Mouse (Mus musculus) cerebellum, adult 9-10 months (tissue): ENCODE measurements at regions not wholly inside any gene's neighbourhood (a gene's known extent, or its start where the extent isn't known, plus 50 kb on each side); places are given as distances from the start of the nearest gene placed in this dataset.

Experiments used
- DNase-seq: peaks from one replicate; pipeline ENCODE4 v3.0.0; 2022

- DNase-seq = no peak
These were observed 211.8 kb upstream of the Atp6ap2 start for GRCm38 (mm10) chrX:12375796-12376195.

GRCm38 (mm10) chrX:12376238-12376980 lies 211.2 kb upstream of the Atp6ap2 start:
- no peak for DNase-seq

GRCm38 (mm10) chrX:12377441-12377840 lies 210.2 kb upstream of the Atp6ap2 start:
- no peak for DNase-seq

- DNase-seq = no peak
These were observed 195.3 kb upstream of the Atp6ap2 start for GRCm38 (mm10) chrX:12392145-12392825.

- no peak for DNase-seq
These were observed 178.3 kb upstream of the Atp6ap2 start for GRCm38 (mm10) chrX:12409319-12409718.

GRCm38 (mm10) chrX:12425566-12425965 lies 162.0 kb upstream of the Atp6ap2 start:
- no peak for DNase-seq

GRCm38 (mm10) chrX:12426664-12427063 lies 160.9 kb upstream of the Atp6ap2 start:
- DNase-seq = no peak

- no peak for DNase-seq
These were observed 155.3 kb upstream of the Atp6ap2 start for GRCm38 (mm10) chrX:12432289-12432688.

GRCm38 (mm10) chrX:12435656-12436055 lies 151.9 kb upstream of the Atp6ap2 start:
- DNase-seq = no peak

GRCm38 (mm10) chrX:12436106-12436505 lies 151.5 kb upstream of the Atp6ap2 start:
- no peak for DNase-seq

GRCm38 (mm10) chrX:12439447-12439846 lies 148.2 kb upstream of the Atp6ap2 start:
- DNase-seq = no peak

- no peak for DNase-seq
These were observed 143.8 kb upstream of the Atp6ap2 start for GRCm38 (mm10) chrX:12443794-12444193.

GRCm38 (mm10) chrX:12445093-12445492 lies 142.5 kb upstream of the Atp6ap2 start:
- DNase-seq = no peak

- no peak for DNase-seq
These were observed 139.6 kb upstream of the Atp6ap2 start for GRCm38 (mm10) chrX:12447962-12448361.

GRCm38 (mm10) chrX:12449688-12450087 lies 137.9 kb upstream of the Atp6ap2 start:
- DNase-seq = no peak

GRCm38 (mm10) chrX:12452979-12453769 lies 134.4 kb upstream of the Atp6ap2 start:
- DNase-seq = no peak

- no peak for DNase-seq
These were observed 125.9 kb upstream of the Atp6ap2 start for GRCm38 (mm10) chrX:12461657-12462056.

GRCm38 (mm10) chrX:12462936-12463647 lies 124.5 kb upstream of the Atp6ap2 start:
- no peak for DNase-seq

GRCm38 (mm10) chrX:12466312-12466711 lies 121.3 kb upstream of the Atp6ap2 start:
- DNase-seq = no peak

GRCm38 (mm10) chrX:12466897-12467296 lies 120.7 kb upstream of the Atp6ap2 start:
- no peak for DNase-seq

GRCm38 (mm10) chrX:12467528-12468179 lies 119.9 kb upstream of the Atp6ap2 start:
- no peak for DNase-seq

- DNase-seq = no peak
These were observed 115.3 kb upstream of the Atp6ap2 start for GRCm38 (mm10) chrX:12472296-12472695.
